Mouse (Mus musculus) granulocyte monocyte progenitor cell, adult 5-6 weeks (primary cell): ENCODE measurements at regions not wholly inside any gene's neighbourhood (a gene's known extent, or its start where the extent isn't known, plus 50 kb on each side); places are given as distances from the start of the nearest gene placed in this dataset.

Source experiments
- ATAC-seq: replicated peaks from 2 replicates; pipeline ENCODE4 v1.8.0; 2016; ENCODE audit warnings: mild to moderate bottlenecking, moderate TSS enrichment, inconsistent platforms; ENCODE audit not compliant: poor library complexity, severe bottlenecking

- ATAC-seq: peak; percentile 25; the same call in 1 of the 2 replicates
Measured at GRCm38 (mm10) chr15:38607368-38607767, 1182.0 kb downstream of the 4930447A16Rik start.

GRCm38 (mm10) chr15:38608207-38608870 lies 1183.0 kb downstream of the 4930447A16Rik start:
- ATAC-seq: no peak

GRCm38 (mm10) chr15:38609522-38609921 lies 1184.2 kb downstream of the 4930447A16Rik start:
- ATAC-seq: no peak
